Mouse (Mus musculus) forebrain, embryonic 10.5 days (tissue): Measurements from ENCODE around the gene Mettl16. TPM values are rescaled to one million over a fixed set of nuclear protein-coding genes. Genes with fewer than 3 reads are reported as not detected.

Experiments
- DNase-seq: peaks from one replicate; pipeline ENCODE4 v3.0.0-alpha.2; 2017; ENCODE audit warnings: low spot score; ENCODE audit errors: extremely low spot score
- H3K27ac ChIP-seq: fragments of 300-500 bp; sonication (generic); 2 replicates; pipeline ENCODE4 v1.5.1; 2016; ENCODE audit warnings: mild to moderate bottlenecking
- H3K27me3 ChIP-seq: fragments of 300-500 bp; sonication (generic); 2 replicates; pipeline ENCODE4 v1.6.1; 2016; ENCODE audit warnings: mild to moderate bottlenecking; ENCODE audit not compliant: poor library complexity, severe bottlenecking
- H3K36me3 ChIP-seq: fragments of 300-500 bp; sonication (generic); replicated peaks from 2 replicates; pipeline ENCODE4 v1.6.1; 2016; ENCODE audit warnings: mild to moderate bottlenecking, moderate library complexity
- H3K4me1 ChIP-seq: fragments of 300-500 bp; sonication (generic); 2 replicates; pipeline ENCODE4 v1.6.1; 2016
- H3K4me3 ChIP-seq: fragments of 300-500 bp; sonication (generic); 2 replicates; pipeline ENCODE4 v1.5.1; 2016; ENCODE audit warnings: mild to moderate bottlenecking, moderate library complexity
- H3K9me3 ChIP-seq: fragments of 300-500 bp; sonication (generic); 2 replicates; pipeline ENCODE4 v1.6.1; 2016; ENCODE audit warnings: mild to moderate bottlenecking, moderate library complexity
- WGBS: fragments of 180-500 bp; shearing (Covaris S2); methylation state at CpG from one replicate; pipeline ENCODE4 v1.1.7; 2016; 5-methylcytosine and 5-hydroxymethylcytosine counted together
- polyA plus RNA-seq: library from polyadenylated mRNA; unstranded; fragments of >200 nt; fragmentation: Nextera tagmentation; extraction: Ambion mirVana; gene quantifications from 2 replicates; pipeline ENCODE4 v1.2.1, GENCODE M21; 2016

Mettl16 gene
- polyA plus RNA-seq, 1 experiment from 2014 or later, result 71.6 TPM

- Histone ChIP-seq H3K4me1 (peaks cover 44% of the 10 kb centered on the region), H3K36me3 (peaks cover 10% of the 10 kb centered on the region; the same call in 1 of the 2 replicates), H3K27me3 (peaks cover 13% of the 10 kb centered on the region), H3K9me3 (no peaks in the 10 kb centered on the region), H3K27ac (no peak overlapping the region), H3K4me3 (no peak overlapping the region)
- WGBS, result 76% methylated on average over 7 of the region's 7 CpGs
- DNase-seq, result no peak
Observed at GRCm38 (mm10) chr11:74827791-74828403, 57.3 kb downstream of the Mettl16 start.

GRCm38 (mm10) chr11:74828404-74828931 is 57.8 kb downstream of the Mettl16 start:
- WGBS, result 30% methylated on average over 2 of the region's 2 CpGs
- DNase-seq, result no peak
- peaks cover 4% of the 10 kb centered on the region; the same call in 1 of the 2 replicates for H3K36me3 ChIP-seq

GRCm38 (mm10) chr11:74828965-74829550 is 58.4 kb downstream of the Mettl16 start:
- Histone ChIP-seq H3K4me3 (peak overlapping the region; percentile 90), H3K4me1 (peaks cover 56% of the 10 kb centered on the region), H3K27ac (no peak overlapping the region), H3K27me3 (peaks cover 13% of the 10 kb centered on the region), H3K36me3 (0 out of 2 replicates have a peak, but pooled peaks cover 3% of the 10 kb centered on the region), H3K9me3 (no peaks in the 10 kb centered on the region)
- WGBS, result 14% methylated on average over 11 of the region's 11 CpGs
- no peak for DNase-seq

More at GRCm38 (mm10) chr11:74828404-74828931, 57.8 kb downstream of the Mettl16 start:
- Histone ChIP-seq H3K27me3 (peaks cover 13% of the 10 kb centered on the region), H3K9me3 (no peaks in the 10 kb centered on the region), H3K27ac (no peak overlapping the region), H3K4me3 (peak overlapping the region; percentile 90; the same call in 1 of the 2 replicates), H3K4me1 (peaks cover 50% of the 10 kb centered on the region)

GRCm38 (mm10) chr11:74829812-74830211 is 59.2 kb downstream of the Mettl16 start:
- H3K4me1 ChIP-seq, result peaks cover 63% of the 10 kb centered on the region

GRCm38 (mm10) chr11:74830256-74831161 is 59.9 kb downstream of the Mettl16 start, which contains the start of gene Mnt:
Gene Mnt (plus strand): TSS chr11:74830920.
- Histone ChIP-seq H3K4me1 (peaks cover 68% of the 10 kb centered on the region), H3K4me3 (peak within 1 kb of the TSS; percentile 90), H3K36me3 (no peaks in the 10 kb centered on the region), H3K9me3 (no peaks in the 10 kb centered on the region), H3K27ac (peak within 1 kb of the TSS; percentile 91), H3K27me3 (peaks cover 13% of the 10 kb centered on the region)
- under 1% methylated on average over 69 of the region's 70 CpGs for WGBS
- DNase-seq, result peak; percentile 98

More at GRCm38 (mm10) chr11:74829812-74830211, 59.2 kb downstream of the Mettl16 start:
- Histone ChIP-seq H3K27me3 (peaks cover 13% of the 10 kb centered on the region), H3K4me3 (peak overlapping the region; percentile 90), H3K27ac (peak overlapping the region; percentile 91), H3K9me3 (no peaks in the 10 kb centered on the region), H3K36me3 (no peaks in the 10 kb centered on the region)
- WGBS, result under 1% methylated on average over 20 of the region's 20 CpGs
- peak; percentile 85 for DNase-seq

- Histone ChIP-seq H3K27ac (peak overlapping the region; percentile 91), H3K36me3 (peaks cover under 1% of the 10 kb centered on the region; the same call in 1 of the 2 replicates), H3K27me3 (peaks cover 14% of the 10 kb centered on the region), H3K4me3 (peak overlapping the region; percentile 90), H3K9me3 (no peaks in the 10 kb centered on the region), H3K4me1 (peaks cover 72% of the 10 kb centered on the region)
- WGBS, result under 1% methylated on average over 35 of the region's 35 CpGs
- peak; percentile 70 for DNase-seq
Observed at GRCm38 (mm10) chr11:74831191-74831605, 60.6 kb downstream of the Mettl16 start.

- Histone ChIP-seq H3K27ac (peak overlapping the region; percentile 91), H3K4me1 (peaks cover 77% of the 10 kb centered on the region), H3K36me3 (peaks cover 7% of the 10 kb centered on the region), H3K4me3 (peak overlapping the region; percentile 90), H3K9me3 (no peaks in the 10 kb centered on the region), H3K27me3 (peaks cover 21% of the 10 kb centered on the region)
- WGBS, result under 1% methylated on average over 61 of the region's 61 CpGs
- peak; percentile 99 for DNase-seq
Observed at GRCm38 (mm10) chr11:74831606-74832451, 61.2 kb downstream of the Mettl16 start.

- Histone ChIP-seq H3K27me3 (peaks cover 25% of the 10 kb centered on the region), H3K4me3 (peak overlapping the region; percentile 90), H3K36me3 (peaks cover 10% of the 10 kb centered on the region), H3K9me3 (no peaks in the 10 kb centered on the region), H3K27ac (peak overlapping the region; percentile 91), H3K4me1 (peaks cover 85% of the 10 kb centered on the region)
- WGBS, result 2% methylated on average over 26 of the region's 26 CpGs
- peak; percentile 56 for DNase-seq
Observed at GRCm38 (mm10) chr11:74832503-74833143, 62.0 kb downstream of the Mettl16 start.

GRCm38 (mm10) chr11:74833536-74834358 is 63.1 kb downstream of the Mettl16 start:
- Histone ChIP-seq H3K9me3 (no peaks in the 10 kb centered on the region), H3K36me3 (peaks cover 10% of the 10 kb centered on the region), H3K27ac (peak overlapping the region; percentile 91; the same call in 1 of the 2 replicates), H3K4me1 (peaks cover 86% of the 10 kb centered on the region), H3K27me3 (peaks cover 14% of the 10 kb centered on the region), H3K4me3 (peak overlapping the region; percentile 90)
- no peak for DNase-seq
- 87% methylated on average over 8 of the region's 8 CpGs for WGBS

GRCm38 (mm10) chr11:74834359-74834638 is 63.7 kb downstream of the Mettl16 start:
- Histone ChIP-seq H3K27ac (0 out of 2 replicates have a peak overlapping the region, but pooled peaks have one; percentile 40), H3K9me3 (no peaks in the 10 kb centered on the region), H3K27me3 (peaks cover 12% of the 10 kb centered on the region; the same call in 1 of the 2 replicates), H3K4me1 (peaks cover 86% of the 10 kb centered on the region), H3K4me3 (no peak overlapping the region), H3K36me3 (peaks cover 10% of the 10 kb centered on the region)
- WGBS, result 68% methylated on average over 1 of the region's 1 CpGs
- DNase-seq, result no peak
